Mouse (Mus musculus): ENCODE results near the gene Polr2f.

DNA sequence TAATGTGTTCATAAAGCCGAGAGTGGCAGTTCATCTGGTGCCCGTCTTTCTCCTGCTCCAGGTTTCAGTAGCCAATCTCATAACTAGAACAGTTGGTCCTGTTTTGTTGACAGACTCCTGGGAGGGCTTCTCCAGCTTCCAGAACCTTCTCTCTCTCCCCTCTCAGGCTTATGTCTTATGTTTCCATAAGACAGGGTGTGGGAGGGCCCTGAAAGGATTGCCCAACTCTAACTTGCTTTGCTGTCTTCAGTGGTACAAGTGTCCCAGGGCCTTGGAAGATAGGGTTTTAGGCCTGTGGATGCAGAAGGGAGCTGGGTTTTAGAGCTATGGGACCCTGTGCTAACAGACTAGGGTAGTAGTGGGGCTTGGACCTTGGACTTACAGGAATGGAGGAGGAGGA lies 30.3 kb upstream of the Polr2f start:
- TF ChIP-seq POLR2A (IDR thresholded peaks at IDR 0.05; ENCODE audit: insufficient read depth, low read depth, low read length): no peak
- no peak for TF ChIP-seq CTCF (IDR thresholded peaks at IDR 0.05; ENCODE audit: insufficient read depth, low read depth, low read length)

Data from olfactory bulb, adult 2 months (tissue).